Mouse (Mus musculus) kidney, adult 18-20 months (tissue): ENCODE data around the gene Slfn5.
"Not testable (repeated sequence)": the region's sequence is repeated elsewhere in the genome, so short reads cannot be mapped to it uniquely, and the experiment has no call there.

Experiments used
- DNase-seq: peaks from one replicate; pipeline ENCODE4 v3.0.0; 2021

The Slfn5 gene

GRCm38 (mm10) chr11:82950736-82951481, at the start of gene Slfn5:
Gene Slfn5, plus strand, starts transcription at chr11:82951349.
- DNase-seq: peak; percentile 60

GRCm38 (mm10) chr11:82901606-82902310, 49.4 kb upstream of the Slfn5 start:
- no peak for DNase-seq

GRCm38 (mm10) chr11:82904952-82905351, 46.2 kb upstream of the Slfn5 start:
- no peak for DNase-seq

- no peak for DNase-seq
These were observed 45.3 kb upstream of the Slfn5 start for GRCm38 (mm10) chr11:82905816-82906215.

- peak; percentile 93 for DNase-seq
These were observed 43.2 kb upstream of the Slfn5 start, which contains the start of gene Nle1 for GRCm38 (mm10) chr11:82907651-82908607. Gene Nle1, minus strand, starts transcription at chr11:82908411.

- DNase-seq: no peak
These were observed 42.5 kb upstream of the Slfn5 start for GRCm38 (mm10) chr11:82908608-82908989.

GRCm38 (mm10) chr11:82910250-82910649, 40.9 kb upstream of the Slfn5 start, which contains the start of gene Unc45b:
Gene Unc45b, plus strand, starts transcription at chr11:82910550.
- DNase-seq: no peak

GRCm38 (mm10) chr11:82910679-82911389, 40.3 kb upstream of the Slfn5 start:
- DNase-seq: no peak

GRCm38 (mm10) chr11:82914711-82915352, 36.3 kb upstream of the Slfn5 start:
- peak; percentile 80 for DNase-seq

GRCm38 (mm10) chr11:82920768-82921167, 30.4 kb upstream of the Slfn5 start:
- DNase-seq: no peak

- no peak for DNase-seq
These were observed 29.5 kb upstream of the Slfn5 start for GRCm38 (mm10) chr11:82921691-82922090.

- DNase-seq: not testable (repeated sequence)
These were observed 27.2 kb upstream of the Slfn5 start for GRCm38 (mm10) chr11:82923910-82924309.

- no peak for DNase-seq
These were observed 22.1 kb upstream of the Slfn5 start for GRCm38 (mm10) chr11:82928897-82929632.

- no peak for DNase-seq
These were observed 21.6 kb upstream of the Slfn5 start for GRCm38 (mm10) chr11:82929633-82929950.

GRCm38 (mm10) chr11:82930391-82930955, 20.7 kb upstream of the Slfn5 start:
- DNase-seq: not testable (repeated sequence)

GRCm38 (mm10) chr11:82931161-82931560, 20.0 kb upstream of the Slfn5 start:
- not testable (repeated sequence) for DNase-seq

GRCm38 (mm10) chr11:82931671-82932450, 19.3 kb upstream of the Slfn5 start:
- not testable (repeated sequence) for DNase-seq

- no peak for DNase-seq
These were observed 18.0 kb upstream of the Slfn5 start for GRCm38 (mm10) chr11:82933186-82933585.

- DNase-seq: no peak
These were observed 7.8 kb upstream of the Slfn5 start for GRCm38 (mm10) chr11:82943336-82943735.

GRCm38 (mm10) chr11:82945636-82946035, 5.5 kb upstream of the Slfn5 start:
- DNase-seq: no peak
